Mouse (Mus musculus): Measurements from ENCODE around the gene Nfkb1. TPM values are rescaled to one million over a fixed set of nuclear protein-coding genes. Genes with fewer than 3 reads are reported as not detected.

Gene Nfkb1
- 2.6 TPM for polyA plus RNA-seq (2014; fragmentation: Illumina TruSeq; extraction: RNeasy Lipid Tissue Mini Kit (QIAGEN cat#74804); ENCODE audit: low read depth, low replicate concordance)

DNA sequence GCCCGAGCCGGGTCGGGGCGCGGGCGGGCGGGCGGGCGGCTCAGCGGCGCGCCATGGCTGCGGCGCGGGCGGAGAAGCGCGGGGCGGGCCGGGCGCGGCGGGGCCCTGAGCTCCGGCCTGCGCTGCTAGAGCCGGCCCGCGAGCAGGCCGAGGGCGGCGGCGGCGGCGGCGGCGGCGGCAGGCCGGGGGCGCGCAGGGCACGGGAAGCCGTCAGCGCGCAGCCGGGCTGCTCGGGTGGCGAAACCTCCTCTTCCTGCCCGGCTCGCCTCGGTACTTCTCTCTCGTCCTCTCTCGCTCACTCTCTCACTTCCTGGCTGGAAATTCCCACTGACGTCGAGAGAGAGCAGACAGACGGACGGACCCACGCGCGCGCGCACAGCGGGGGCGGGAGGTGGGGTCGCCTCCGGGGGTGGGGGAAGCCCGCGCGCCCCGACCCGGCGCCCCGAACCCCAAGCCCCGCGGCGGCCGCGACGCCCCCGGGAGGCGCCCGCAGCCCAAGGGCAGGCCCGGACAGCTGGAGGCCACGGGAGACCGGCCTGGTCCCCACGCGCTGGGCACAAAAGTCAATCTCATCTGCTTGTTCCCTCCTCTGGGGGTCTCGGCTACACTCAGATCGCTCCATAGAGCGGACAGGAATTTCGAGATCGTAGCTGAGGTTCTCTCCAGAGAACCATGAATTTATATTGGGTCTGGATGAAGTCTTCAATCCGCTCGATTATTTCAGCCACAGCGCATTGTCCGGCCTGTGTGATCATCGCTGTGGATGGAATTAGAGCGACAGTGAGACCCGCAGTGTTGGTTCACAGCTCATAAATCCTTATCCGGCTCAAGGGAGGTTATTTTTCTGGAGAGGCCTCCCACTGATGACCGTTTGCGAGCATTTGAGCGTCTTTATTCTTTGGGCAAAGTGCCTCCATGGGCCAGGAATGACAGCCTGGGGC is at the start of gene Nfkb1:
Gene Nfkb1, minus strand, starts transcription at position 357 of the 941 bp plus-strand sequence.

Other genes starting within 250 kb of the Nfkb1 start
- gene Manba, start 205.9 kb downstream of the Nfkb1 start, polyA plus RNA-seq (2014; fragmentation: Illumina TruSeq; extraction: RNeasy Lipid Tissue Mini Kit (QIAGEN cat#74804); ENCODE audit: low read depth, low replicate concordance): 11.9 TPM
- 50.1 TPM for gene Slc39a8, start 133.7 kb upstream of the Nfkb1 start, polyA plus RNA-seq (2014; fragmentation: Illumina TruSeq; extraction: RNeasy Lipid Tissue Mini Kit (QIAGEN cat#74804); ENCODE audit: low read depth, low replicate concordance)